Mouse (Mus musculus) left cerebral cortex, adult 6 months (tissue): ENCODE data around the gene Gm5965. TPM values are rescaled to one million over a fixed set of nuclear protein-coding genes. Genes with fewer than 3 reads are reported as not detected.

Source experiments
- long read RNA-seq, 2 experiments: library from polyadenylated mRNA; unstranded; transcript quantifications; one replicate each; pipeline ENCODE4 v2.0.0; 2019 to 2020
- polyA plus RNA-seq: library from polyadenylated mRNA; unstranded; fragments of <200 nt; fragmentation: Nextera tagmentation; gene quantifications from 2 replicates; pipeline ENCODE4 v1.2.3, GENCODE M21; 2021

Gene Gm5965
- not detected in 2 replicates for polyA plus RNA-seq
- long read RNA-seq, experiment 1: 0 reads
- long read RNA-seq, experiment 2: 0 reads

DNA sequence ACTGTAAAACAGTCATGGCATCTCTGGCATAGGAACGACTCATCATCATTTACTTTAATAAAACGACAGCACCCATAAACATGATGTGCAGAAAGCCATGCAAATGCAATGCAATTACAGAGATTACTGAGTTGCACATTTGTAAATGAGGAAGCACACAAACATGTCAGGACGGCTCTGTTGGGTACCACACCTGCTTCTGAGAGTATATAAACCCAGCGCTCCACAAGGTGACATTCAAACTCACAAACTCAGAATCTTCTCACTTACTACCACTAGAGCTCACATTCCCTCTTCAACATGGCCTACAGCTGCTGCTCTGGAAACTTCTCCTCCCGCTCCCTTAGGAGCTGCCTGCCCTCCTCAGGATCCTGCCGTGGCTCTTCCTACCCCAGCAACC is at the start of gene Gm5965:
TSS of gene Gm5965 (plus strand) at position 301 of the 400 bp plus-strand sequence.

DNA sequence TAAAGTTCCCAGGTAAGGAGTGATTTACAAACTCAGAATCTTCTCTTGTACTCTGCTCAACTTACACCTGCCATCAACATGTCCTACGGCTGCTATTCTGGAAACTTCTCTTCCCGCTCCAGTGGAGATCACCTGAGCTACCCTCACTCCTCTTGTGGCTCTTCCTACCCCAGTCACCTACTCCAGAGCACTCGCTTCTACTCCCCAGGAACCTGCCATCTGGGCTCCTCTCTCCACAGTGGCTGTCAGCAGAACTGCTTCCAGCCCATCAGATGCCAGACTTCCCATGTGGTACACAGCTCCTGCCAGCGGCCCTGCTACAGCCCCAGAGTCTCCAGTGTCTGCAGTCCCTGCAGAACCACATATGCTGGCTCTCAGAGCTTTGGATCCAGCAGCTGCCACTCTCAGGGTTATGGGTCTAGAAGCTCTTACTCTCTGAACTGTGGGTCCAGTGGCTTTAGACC is 48.9 kb upstream of the Gm5965 start, which contains the start of gene Krtap13-1:
TSS of gene Krtap13-1 (plus strand) at position 51 of the 464 bp plus-strand sequence.

DNA sequence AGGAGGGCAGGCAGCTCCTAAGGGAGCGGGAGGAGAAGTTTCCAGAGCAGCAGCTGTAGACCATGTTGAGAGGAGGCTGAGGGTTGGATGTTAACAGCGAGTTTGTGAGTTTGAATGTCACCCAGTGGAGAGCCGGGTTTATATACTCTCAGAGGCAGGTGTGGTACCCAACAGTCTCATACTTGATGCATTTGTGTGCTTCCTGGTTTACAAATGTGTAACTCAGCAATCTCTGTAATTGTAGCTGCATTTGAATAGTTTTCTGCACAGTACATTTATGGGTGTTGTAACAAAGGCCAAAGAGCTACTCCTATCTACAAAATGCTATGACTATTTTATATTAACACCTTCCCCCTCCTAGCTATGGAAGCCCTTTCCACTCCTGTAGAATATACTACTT is 26.2 kb upstream of the Gm5965 start, which contains the start of gene Krtap13:
TSS of gene Krtap13 (minus strand) at position 101 of the 400 bp plus-strand sequence.

GRCm38 (mm10) chr16:88758547-88758946 is 19.1 kb upstream of the Gm5965 start, which contains the start of gene 2310034C09Rik:
2310034C09Rik (plus strand) TSS chr16:88758847.

DNA sequence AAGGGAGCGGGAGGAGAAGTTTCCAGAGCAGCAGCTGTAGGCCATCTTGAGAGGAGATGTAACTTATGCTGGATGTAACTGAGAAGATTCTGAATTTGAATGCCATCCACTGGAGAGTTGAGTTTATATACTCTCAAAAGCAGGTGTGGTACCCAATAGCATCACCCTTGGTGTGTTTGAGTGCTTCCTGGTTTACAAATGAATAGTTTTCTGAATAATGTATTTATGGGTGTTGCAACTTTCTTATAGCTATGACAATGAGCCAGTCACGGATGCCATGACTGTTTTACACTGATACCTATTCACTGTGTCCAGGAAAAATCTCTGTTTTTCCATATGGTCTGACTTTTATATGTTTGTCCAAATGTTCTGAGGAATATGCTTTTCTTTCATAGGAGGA is 3.6 kb upstream of the Gm5965 start, which contains the start of gene 2310057N15Rik:
TSS of gene 2310057N15Rik (minus strand) at position 101 of the 400 bp plus-strand sequence.

GRCm38 (mm10) chr16:88811827-88812226 is 34.1 kb downstream of the Gm5965 start, which contains the start of gene Gm20741:
Gm20741 (minus strand) TSS chr16:88812220.

GRCm38 (mm10) chr16:88820066-88820465 is 42.4 kb downstream of the Gm5965 start, which contains the start of gene Krtap15:
Krtap15 (plus strand) TSS chr16:88820215.

DNA sequence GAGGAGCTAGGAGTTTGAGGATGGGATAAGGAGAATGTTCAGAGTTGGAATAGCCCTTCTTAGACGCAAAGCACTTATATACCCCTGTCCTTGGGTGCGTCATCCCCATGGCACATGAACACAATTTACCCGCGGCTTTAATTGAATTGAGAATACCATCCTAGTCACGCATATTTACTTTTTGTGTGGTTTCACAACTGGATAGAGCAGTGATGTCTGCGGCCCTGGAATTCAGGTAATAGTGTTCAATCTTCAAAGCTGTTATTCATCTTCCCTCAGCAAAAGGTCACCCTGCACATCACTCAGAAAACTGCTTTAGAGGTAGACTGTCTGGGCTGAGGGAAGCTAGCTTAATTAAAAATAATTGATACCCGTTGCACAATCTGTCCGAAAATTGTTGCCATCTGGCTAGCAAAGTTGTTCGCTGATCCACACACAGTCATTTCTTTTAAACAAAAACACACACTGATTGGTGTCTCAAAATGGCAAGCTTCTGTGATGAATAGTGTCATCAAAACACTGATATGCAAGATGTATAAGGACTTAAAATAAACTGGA is 48.5 kb downstream of the Gm5965 start, which contains the start of gene Krtap14:
TSS of gene Krtap14 (minus strand) at position 51 of the 558 bp plus-strand sequence.

Other genes with a start within 250 kb of the Gm5965 start
- not detected in 2 replicates for gene Cldn8, start 214.7 kb upstream of the Gm5965 start, polyA plus RNA-seq
- gene Krtap24-1, start 165.6 kb upstream of the Gm5965 start, polyA plus RNA-seq: not detected in 2 replicates
- not detected in 2 replicates for gene 2310079G19Rik, start 150.2 kb upstream of the Gm5965 start, polyA plus RNA-seq
- gene Krtap26-1, start 130.1 kb upstream of the Gm5965 start, polyA plus RNA-seq: not detected in 2 replicates
- not detected in 2 replicates for gene Krtap27-1, start 106.2 kb upstream of the Gm5965 start, polyA plus RNA-seq
- gene 2310061N02Rik, start 69.9 kb upstream of the Gm5965 start, polyA plus RNA-seq: not detected in 2 replicates
- not detected in 2 replicates for gene Krtap13-1, start 49.0 kb upstream of the Gm5965 start, polyA plus RNA-seq
- not detected in 2 replicates for gene Krtap13, start 26.3 kb upstream of the Gm5965 start, polyA plus RNA-seq
- not detected in 2 replicates for gene 2310034C09Rik, start 19.0 kb upstream of the Gm5965 start, polyA plus RNA-seq
- gene 2310057N15Rik, start 3.7 kb upstream of the Gm5965 start, polyA plus RNA-seq: not detected in 2 replicates
- not detected in 2 replicates for gene Gm20741, start 34.3 kb downstream of the Gm5965 start, polyA plus RNA-seq
- gene Krtap15, start 42.3 kb downstream of the Gm5965 start, polyA plus RNA-seq: not detected in 2 replicates
- gene Krtap14, start 48.2 kb downstream of the Gm5965 start, polyA plus RNA-seq: not detected in 2 replicates
- gene Krtap19-1, start 91.5 kb downstream of the Gm5965 start, polyA plus RNA-seq: not detected in 2 replicates
- gene Krtap19-2, start 96.4 kb downstream of the Gm5965 start, polyA plus RNA-seq: not detected in 2 replicates
- not detected in 2 replicates for gene Krtap19-3, start 100.1 kb downstream of the Gm5965 start, polyA plus RNA-seq
- not detected in 2 replicates for gene Krtap19-4, start 107.2 kb downstream of the Gm5965 start, polyA plus RNA-seq
- gene Krtap19-5, start 118.6 kb downstream of the Gm5965 start, polyA plus RNA-seq: not detected in 2 replicates
- gene Krtap19-9b, start 154.4 kb downstream of the Gm5965 start, polyA plus RNA-seq: not detected in 2 replicates
- gene Krtap16-3, start 185.0 kb downstream of the Gm5965 start, polyA plus RNA-seq: not detected in 2 replicates
- not detected in 2 replicates for gene Krtap22-2, start 232.9 kb downstream of the Gm5965 start, polyA plus RNA-seq
- gene Gm10229, start 237.4 kb downstream of the Gm5965 start, polyA plus RNA-seq: not detected in 2 replicates